Mouse (Mus musculus): ENCODE measurements at regions not wholly inside any gene's neighbourhood (a gene's known extent, or its start where the extent isn't known, plus 50 kb on each side); places are given as distances from the start of the nearest gene placed in this dataset.
A peak's percentile ranks its signal among the peaks of the same experiment; 100 is the strongest.

- DNase-seq (ENCODE audit: low spot score in 2 of 2) = no peak
These were observed 1884.0 kb upstream of the Lrrc6 start for GRCm38 (mm10) chr15:68384571-68385335.

DNA sequence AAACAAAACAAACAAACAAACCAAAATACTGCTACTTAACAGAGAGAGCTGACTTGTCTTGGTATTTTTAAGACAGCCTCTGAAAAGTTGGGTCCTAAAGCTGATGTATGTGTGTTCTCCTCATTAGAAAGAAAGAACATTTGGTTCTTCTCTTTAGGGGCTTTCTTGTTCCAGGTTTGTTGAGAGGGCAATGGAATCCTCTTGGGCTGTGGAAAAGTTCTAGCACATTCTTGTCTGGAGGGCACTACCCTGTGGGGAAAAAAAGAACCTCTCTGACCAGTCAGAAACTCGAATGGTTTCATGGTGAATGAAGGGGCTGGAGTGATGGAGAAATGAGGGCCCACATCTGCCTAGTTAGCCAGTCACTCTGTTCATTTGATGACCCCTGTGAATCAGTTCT, 1874.5 kb upstream of the Lrrc6 start:
- no peak for DNase-seq (ENCODE audit: low spot score in 2 of 2)

DNA sequence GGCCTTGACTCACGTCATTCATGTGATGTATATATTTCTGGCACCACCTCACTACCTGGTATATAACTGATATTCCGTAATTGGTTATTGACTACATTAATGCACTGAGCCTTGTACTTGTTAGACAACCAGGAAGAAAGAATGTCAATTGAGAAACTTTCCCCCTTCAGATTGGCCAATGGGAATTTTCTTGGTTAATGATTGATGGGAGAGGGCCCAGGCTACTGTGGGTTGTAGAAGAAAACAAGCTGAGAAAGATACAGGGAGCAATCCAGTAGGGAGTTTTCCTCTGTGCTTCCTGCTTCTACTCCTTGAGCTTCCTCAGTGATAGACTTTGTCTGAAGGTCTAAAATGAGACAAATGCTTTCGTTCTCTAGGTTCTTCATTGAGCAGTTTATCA, 1866.1 kb upstream of the Lrrc6 start:
- DNase-seq (ENCODE audit: low spot score in 2 of 2) = no peak

DNA sequence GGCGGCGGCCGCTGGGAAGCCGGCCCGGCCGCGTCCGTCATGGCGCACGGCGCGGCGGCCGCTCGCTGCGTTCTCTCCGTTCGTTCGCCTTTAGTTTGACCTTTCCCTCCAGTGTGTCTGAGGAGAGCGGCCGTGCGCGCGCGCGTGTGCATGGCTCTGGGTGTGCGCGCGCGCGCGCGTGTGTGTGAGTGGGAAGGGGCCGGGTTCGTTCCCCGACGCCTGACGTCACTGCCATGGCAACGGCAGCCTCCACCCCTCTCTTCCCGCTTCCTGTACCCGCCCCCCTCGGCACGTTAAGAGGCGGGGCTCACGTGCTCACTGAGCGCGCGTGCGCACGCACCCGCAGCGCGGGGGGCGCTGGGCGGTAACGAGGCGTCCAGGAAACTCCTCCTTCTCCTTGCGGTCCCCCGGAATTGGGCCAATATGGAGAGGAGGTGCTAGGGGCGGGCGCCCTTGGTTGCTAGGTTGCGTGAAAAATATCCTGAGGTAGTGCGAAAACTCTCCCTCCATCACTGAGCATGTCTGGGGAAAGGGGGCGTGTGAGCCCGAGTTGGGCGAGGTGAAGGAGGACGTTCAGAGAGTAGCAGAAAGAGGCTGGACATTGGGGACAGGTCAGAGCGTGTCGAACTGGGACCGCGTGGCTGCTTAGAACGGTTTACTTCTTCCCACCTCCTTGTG, 1862.5 kb upstream of the Lrrc6 start:
- peak; percentile 97 to 98 for DNase-seq (ENCODE audit: low spot score in 2 of 2)

DNA sequence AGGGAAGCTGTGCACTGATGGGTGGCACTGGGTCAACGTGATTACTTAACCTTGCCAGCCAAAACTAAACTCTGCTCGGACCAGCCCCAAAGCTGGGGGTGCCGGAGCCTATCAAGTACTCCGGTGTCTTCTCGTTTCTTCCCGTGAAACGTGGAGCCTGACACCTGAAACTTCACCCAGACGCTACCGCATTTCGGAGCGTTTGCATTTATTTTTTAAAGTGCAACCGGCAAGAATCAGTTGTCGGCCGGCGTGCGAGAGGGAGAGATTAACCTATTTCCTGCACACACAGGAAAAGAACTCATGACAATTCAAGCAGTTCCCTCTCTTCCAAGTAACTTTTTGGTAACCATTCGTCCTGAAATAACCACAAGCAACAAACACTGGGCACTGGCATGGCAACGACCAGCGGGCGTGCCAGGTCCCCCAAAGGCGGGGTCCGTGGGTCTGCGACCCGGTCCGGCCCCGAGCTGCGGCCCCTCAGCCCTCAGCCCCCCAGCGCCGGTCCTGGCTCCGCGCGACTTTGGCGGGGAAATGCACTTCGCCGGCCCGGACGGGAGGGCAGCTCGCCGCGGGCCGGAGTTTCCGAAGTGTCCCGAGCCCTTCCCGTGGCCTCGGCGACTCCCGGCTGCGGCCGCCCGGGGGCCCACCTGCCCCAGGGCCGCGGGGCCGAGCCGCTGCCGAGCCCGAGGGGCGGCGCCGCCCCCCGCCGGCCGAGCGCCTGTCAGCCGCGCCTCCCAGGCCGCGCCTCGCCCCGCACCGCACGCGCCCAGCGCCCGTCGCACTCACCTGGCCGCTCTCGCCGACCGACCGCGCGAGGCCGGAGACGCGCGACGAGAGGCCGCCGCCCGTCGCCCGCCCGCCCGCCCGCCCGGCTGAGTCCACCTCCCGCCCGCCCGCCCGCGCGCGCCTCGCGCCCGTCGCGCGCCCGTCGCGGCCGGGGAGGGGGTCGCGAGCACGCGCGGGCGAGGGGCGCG, 1861.7 kb upstream of the Lrrc6 start:
- DNase-seq (ENCODE audit: low spot score in 2 of 2) = peak; percentile 36 to 59

DNA sequence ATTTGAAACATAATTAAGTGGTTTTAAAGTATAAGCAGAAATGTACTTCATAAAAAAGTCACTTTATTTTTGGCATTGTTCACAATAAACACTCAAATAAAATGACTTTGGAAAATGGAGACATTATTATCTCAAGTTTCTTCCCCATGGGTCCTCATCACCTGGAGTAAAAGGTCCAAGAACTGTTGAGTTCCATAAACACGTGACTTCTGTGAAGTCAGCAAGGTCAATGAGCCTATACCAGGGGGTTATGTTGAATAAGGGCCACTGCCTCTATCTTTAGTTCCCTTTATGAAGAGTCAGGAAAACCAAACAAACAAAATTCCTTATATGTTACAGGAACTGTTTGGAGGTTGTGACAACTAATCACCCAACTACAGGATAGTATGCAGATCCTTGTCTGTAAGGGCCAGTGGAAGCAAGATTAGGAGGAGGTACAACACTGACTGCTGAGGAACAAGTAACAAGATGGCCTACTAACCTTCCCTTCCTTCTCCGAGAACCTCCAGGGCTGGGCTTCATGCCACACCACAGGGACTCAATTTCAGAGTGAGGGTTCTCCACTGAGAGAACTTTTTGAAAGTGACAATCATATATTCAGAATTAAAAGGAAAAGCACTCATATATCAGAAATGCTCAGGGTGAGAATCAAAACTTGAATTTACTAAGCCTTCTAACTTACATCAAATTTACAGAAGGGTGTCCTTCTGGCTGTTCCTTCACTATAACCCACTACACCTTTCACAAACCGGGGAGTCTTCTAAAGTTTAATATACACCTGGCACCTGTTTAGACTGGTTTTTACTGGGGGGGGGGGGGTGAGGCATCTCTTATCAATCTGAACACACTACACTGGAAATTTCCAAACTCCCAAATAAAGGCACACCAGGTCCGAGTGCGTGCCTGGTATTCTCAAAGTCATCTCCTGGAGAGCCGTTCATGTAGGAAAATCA, 1860.5 kb upstream of the Lrrc6 start:
- DNase-seq (ENCODE audit: low spot score in 2 of 2) = no peak

GRCm38 (mm10) chr15:68359496-68359895, 1858.8 kb upstream of the Lrrc6 start:
- no peak for DNase-seq (ENCODE audit: low spot score in 2 of 2)

- no peak for DNase-seq (ENCODE audit: low spot score in 2 of 2)
These were observed 1855.2 kb upstream of the Lrrc6 start for GRCm38 (mm10) chr15:68355957-68356356.

DNA sequence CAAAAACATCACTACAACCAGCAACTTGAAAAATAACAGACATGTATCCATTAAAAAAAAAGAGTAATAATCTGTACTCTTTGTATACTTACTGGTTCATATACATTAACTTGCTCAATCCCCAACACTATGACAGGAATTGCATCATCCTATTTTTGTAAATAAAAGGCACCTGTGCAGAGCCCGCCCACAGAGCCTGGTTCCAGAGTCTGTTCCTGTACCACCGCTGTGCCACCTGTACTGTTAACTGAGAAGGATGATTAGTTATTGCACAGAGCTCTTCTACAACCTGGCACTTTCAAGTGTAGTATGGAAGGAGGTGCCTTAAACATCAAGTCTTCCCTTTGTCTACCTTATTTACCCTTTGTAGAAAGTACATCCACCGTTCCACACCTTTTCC, 1843.9 kb upstream of the Lrrc6 start:
- DNase-seq (ENCODE audit: low spot score in 2 of 2) = no peak

DNA sequence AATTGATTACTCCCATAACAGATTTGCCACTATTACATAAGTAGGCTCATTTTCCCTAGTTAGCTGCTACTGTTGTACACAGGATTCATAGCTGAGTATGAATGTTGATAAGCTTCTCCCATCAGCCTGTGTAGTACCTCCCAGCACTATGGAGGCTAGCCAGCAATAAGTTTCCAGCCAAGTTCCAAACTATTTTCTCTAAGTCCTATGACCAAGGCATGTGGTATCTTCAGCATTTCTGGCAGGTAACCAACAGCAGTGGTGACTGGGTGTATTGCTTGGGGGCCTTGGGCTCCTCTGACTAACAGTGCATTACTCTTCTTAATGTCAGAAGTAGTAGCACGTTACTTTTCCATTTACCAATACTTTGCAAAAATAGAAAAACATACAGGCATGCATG, 1841.8 kb upstream of the Lrrc6 start:
- no peak for DNase-seq (ENCODE audit: low spot score in 2 of 2)

DNA sequence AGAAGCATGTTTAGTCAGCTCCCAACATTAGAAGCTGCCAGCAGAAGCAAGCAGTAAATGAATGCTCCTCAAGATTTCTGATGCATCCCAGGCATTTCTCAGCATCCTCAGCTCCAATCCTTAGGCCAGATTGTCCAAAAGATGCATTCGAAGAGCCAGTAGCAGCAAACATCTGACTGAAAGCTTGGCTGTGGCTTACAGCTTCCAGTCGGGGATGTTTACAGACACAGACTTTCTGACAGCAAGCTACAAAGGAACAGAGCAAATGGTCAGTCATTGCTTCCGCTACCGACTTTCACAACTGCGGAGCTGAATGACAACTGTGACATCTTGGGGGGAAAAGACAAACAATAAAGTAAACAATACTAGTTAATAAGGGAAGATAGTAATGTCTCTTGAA, 1840.3 kb upstream of the Lrrc6 start:
- DNase-seq (ENCODE audit: low spot score in 2 of 2) = no peak

DNA sequence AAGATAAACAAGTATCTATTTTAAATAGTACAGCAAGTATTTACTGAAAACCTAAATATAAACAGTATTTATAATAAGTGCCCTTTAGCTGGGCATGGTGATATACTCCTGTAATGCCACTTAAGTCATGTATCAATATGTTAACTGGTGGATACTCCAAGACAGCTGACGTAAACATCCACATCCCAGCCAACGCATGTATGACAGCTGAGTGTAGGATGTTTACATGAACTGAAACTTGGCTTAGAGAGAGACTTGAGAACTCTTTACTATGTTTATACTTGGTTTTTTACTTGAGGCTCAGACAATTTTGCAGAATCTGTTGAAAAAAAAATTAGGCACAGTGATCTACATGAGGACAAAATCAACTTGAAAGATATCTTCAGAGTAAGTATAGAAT, 1836.6 kb upstream of the Lrrc6 start:
- no peak for DNase-seq (ENCODE audit: low spot score in 2 of 2)

DNA sequence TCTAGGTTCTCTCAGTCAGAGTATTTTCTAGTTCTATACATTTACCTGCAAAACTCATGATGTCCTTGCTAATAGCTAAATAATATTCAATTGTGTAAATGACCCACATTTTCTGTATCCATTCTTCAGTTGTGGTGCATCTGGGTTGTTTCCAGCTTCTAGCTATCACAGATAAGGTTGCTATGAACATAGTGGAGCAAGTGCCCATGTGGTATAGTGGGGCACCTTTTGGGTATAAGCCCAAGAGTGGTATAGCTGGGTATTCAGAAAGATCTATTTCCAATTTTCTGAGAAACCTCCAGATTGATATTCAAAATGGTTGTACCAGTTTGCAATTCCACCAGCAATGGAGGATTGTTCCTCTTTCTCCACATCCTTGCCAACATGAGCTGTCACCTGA, 1835.1 kb upstream of the Lrrc6 start:
- DNase-seq (ENCODE audit: low spot score in 2 of 2) = no peak

DNA sequence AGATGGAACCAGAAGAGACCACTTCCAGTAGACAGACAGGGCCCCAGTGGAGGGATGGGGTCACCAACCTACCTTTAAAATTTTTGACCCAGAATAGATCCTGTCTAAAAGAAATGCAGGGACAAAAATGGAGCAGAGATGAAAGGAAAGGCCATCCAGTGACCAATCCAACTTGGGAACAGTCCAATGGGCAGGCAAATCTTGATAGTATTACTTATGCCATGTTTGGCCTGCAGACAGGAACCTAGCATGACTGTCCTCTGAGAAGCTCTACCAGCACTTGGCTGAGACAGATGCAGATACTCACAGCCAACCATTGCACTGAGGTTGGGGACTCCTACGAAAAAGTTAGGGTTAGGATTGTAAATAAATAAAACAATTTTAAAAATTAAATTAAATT, 1815.4 kb upstream of the Lrrc6 start:
- no peak for DNase-seq (ENCODE audit: low spot score in 2 of 2)

Small RNA genes in the stretch of these regions (microRNA-seq; reads per million reads assigned to microRNA genes)
- gene Mir30b = 130 to 140 reads per million in 2 experiments
- gene Mir30d = 11,339 to 13,848 reads per million in 2 experiments

All from layer of hippocampus, postnatal 10 days (tissue).